Mouse (Mus musculus) heart, embryonic 15.5 days (tissue): ENCODE measurements at regions not wholly inside any gene's neighbourhood (a gene's known extent, or its start where the extent isn't known, plus 50 kb on each side); places are given as distances from the start of the nearest gene placed in this dataset.

Experiments used
- ATAC-seq: fragments of 200-750 bp; cut with Nextera tagmentation; replicated peaks from 2 replicates; pipeline ENCODE4 v1.8.0; 2017; ENCODE audit warnings: low read depth, moderate TSS enrichment; ENCODE audit not compliant: insufficient number of reproducible peaks, insufficient read depth, low FRiP score
- H3K27ac ChIP-seq: fragments of 300-500 bp; sonication (generic); 2 replicates; pipeline ENCODE4 v1.5.1; 2015; ENCODE audit warnings: mild to moderate bottlenecking, inconsistent platforms
- H3K27me3 ChIP-seq: fragments of 300-500 bp; sonication (generic); 2 replicates; pipeline ENCODE4 v1.6.1; 2015; ENCODE audit warnings: inconsistent platforms
- H3K36me3 ChIP-seq: fragments of 300-500 bp; sonication (generic); 2 replicates; pipeline ENCODE4 v1.6.1; 2015; ENCODE audit warnings: mild to moderate bottlenecking, inconsistent platforms
- H3K4me1 ChIP-seq: fragments of 300-500 bp; sonication (generic); replicated peaks from 2 replicates; pipeline ENCODE4 v1.6.1; 2015; ENCODE audit warnings: inconsistent platforms
- H3K4me2 ChIP-seq: fragments of 300-500 bp; sonication (generic); 2 replicates; pipeline ENCODE4 v1.6.1; 2015; ENCODE audit warnings: inconsistent platforms, mild to moderate bottlenecking, moderate library complexity
- H3K4me3 ChIP-seq: fragments of 300-500 bp; sonication (generic); 2 replicates; pipeline ENCODE4 v1.5.1; 2015; ENCODE audit warnings: mild to moderate bottlenecking, inconsistent platforms
- H3K9ac ChIP-seq: fragments of 300-500 bp; sonication (generic); 2 replicates; pipeline ENCODE4 v1.6.1; 2015; ENCODE audit warnings: mild to moderate bottlenecking, inconsistent platforms
- H3K9me3 ChIP-seq: fragments of 300-500 bp; sonication (generic); replicated peaks from 2 replicates; pipeline ENCODE4 v1.6.1; 2016; ENCODE audit warnings: inconsistent platforms
- WGBS: fragments of 180-500 bp; shearing (Covaris S2); methylation state at CpG from one replicate; pipeline ENCODE4 v1.1.7; 2015; ENCODE audit warnings: mixed read lengths; 5-methylcytosine and 5-hydroxymethylcytosine counted together

- ATAC-seq: no peak
- Histone ChIP-seq H3K36me3 (no peaks in the 10 kb centered on the region), H3K4me2 (no peak overlapping the region), H3K9ac (no peak overlapping the region), H3K27ac (no peak overlapping the region), H3K9me3 (no peaks in the 10 kb centered on the region), H3K27me3 (no peaks in the 10 kb centered on the region), H3K4me3 (no peak overlapping the region), H3K4me1 (no peaks in the 10 kb centered on the region)
- 91% methylated on average over 2 of the region's 2 CpGs for WGBS
Measured at GRCm38 (mm10) chr15:42372704-42373286, 2238.6 kb downstream of the 9330182O14Rik start.
